24 mouse cellular contexts compared by ENCODE assay signal in the genomic region with DNA sequence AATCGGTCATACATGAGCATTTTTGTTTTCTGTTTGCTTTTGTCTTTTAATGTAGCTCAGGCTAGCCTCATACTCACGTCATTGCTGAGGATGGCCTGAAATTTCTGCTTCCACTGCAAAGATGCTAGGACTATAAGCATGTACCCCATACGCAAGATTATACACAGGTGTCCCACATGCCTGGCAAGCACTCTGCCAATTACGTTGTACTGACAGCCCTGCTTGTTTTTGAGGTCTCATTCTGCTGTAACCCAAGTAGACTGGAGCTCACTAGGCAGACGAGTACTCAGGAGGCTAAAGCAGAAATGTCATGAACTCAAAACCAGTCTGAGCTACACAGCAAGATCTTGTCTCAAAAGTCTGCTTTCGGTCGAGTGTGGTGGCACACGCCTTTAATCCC.
"Had no signal": no experiment of that assay in that cellular context is flagged by ENCODE, and none has a peak within 500 bp of the region (broad histone marks: within the 10 kb centered on the region; RNA-seq: fewer than 3 reads in every experiment).

No protein-coding gene starts in this region.

- H3K27ac ChIP-seq: gastrocnemius, adult 2 months; heart, adult 2 months; heart, embryonic 13.5 days; heart, embryonic 15.5 days; hindbrain, embryonic 10.5 days; hindbrain, embryonic 12.5 days; hindbrain, embryonic 14.5 days; intestine, embryonic 15.5 days; layer of hippocampus, adult 2 months; left cerebral cortex, adult 2 months; limb, embryonic 13.5 days; limb, embryonic 15.5 days; liver, embryonic 12.5 days; liver, embryonic 14.5 days had no signal

- DNase-seq: gastrocnemius, adult 2 months; gastrocnemius, postnatal 10 days; gastrocnemius, postnatal 25 days; heart, adult 2 months; heart, postnatal 14 days; heart, postnatal 36 days; kidney, adult 18-20 months; kidney, adult 8-10 months; kidney, postnatal 10 days; kidney, postnatal 25 days; kidney, postnatal 4 days; left cerebral cortex, postnatal 4 days had no signal

- H3K9me3 ChIP-seq: heart, embryonic 13.5 days; heart, embryonic 15.5 days; hindbrain, embryonic 10.5 days; hindbrain, embryonic 12.5 days; intestine, embryonic 15.5 days; limb, embryonic 13.5 days; limb, embryonic 15.5 days; liver, embryonic 12.5 days had no signal

- H3K4me1 ChIP-seq: heart, embryonic 15.5 days; hindbrain, embryonic 10.5 days; hindbrain, embryonic 12.5 days; limb, embryonic 13.5 days; limb, embryonic 15.5 days had no signal

- H3K27me3 ChIP-seq: heart, embryonic 13.5 days; heart, embryonic 15.5 days; hindbrain, embryonic 12.5 days; intestine, embryonic 15.5 days; limb, embryonic 13.5 days; limb, embryonic 15.5 days; liver, embryonic 12.5 days had no signal

- H3K9ac ChIP-seq: heart, embryonic 13.5 days; heart, embryonic 15.5 days; hindbrain, embryonic 12.5 days; hindbrain, embryonic 14.5 days; intestine, embryonic 15.5 days; limb, embryonic 13.5 days; limb, embryonic 15.5 days; liver, embryonic 12.5 days; liver, embryonic 14.5 days had no signal

- H3K36me3 ChIP-seq: heart, embryonic 15.5 days; hindbrain, embryonic 10.5 days; hindbrain, embryonic 12.5 days; intestine, embryonic 15.5 days had no signal

- H3K4me3 ChIP-seq: gastrocnemius, adult 2 months; heart, adult 2 months; heart, embryonic 13.5 days; heart, embryonic 15.5 days; hindbrain, embryonic 10.5 days; hindbrain, embryonic 12.5 days; intestine, embryonic 15.5 days; layer of hippocampus, adult 2 months; left cerebral cortex, adult 2 months; limb, embryonic 13.5 days; limb, embryonic 15.5 days; liver, embryonic 12.5 days had no signal
